Mouse (Mus musculus) left cerebral cortex, postnatal 10 days (tissue): Measurements from ENCODE around the gene Sgip1. TPM values are rescaled to one million over a fixed set of nuclear protein-coding genes. Genes with fewer than 3 reads are reported as not detected.
A peak's percentile ranks its signal among the peaks of the same experiment; 100 is the strongest.

ENCODE experiments used
- DNase-seq, 2 experiments: peaks; one replicate each; pipeline ENCODE4 v3.0.0; 2021 to 2022; ENCODE audit warnings: low spot score in 2 of 2, mixed read lengths in 1 of 2; ENCODE audit errors: extremely low spot score in 1 of 2
- intact Hi-C: fragments of 180-260 bp; cut with DNase I; formaldehyde crosslinking; loops from one replicate; pipeline ENCODE4 v1.15.1; 2025
- total RNA-seq, 2 experiments: library from RNA; stranded (reverse); gene quantifications; 2 replicates each; pipeline ENCODE4 v1.2.3; 2021

Sgip1 gene
- total RNA-seq, 2 experiments from 2014 or later = 279 to 302 TPM

DNA sequence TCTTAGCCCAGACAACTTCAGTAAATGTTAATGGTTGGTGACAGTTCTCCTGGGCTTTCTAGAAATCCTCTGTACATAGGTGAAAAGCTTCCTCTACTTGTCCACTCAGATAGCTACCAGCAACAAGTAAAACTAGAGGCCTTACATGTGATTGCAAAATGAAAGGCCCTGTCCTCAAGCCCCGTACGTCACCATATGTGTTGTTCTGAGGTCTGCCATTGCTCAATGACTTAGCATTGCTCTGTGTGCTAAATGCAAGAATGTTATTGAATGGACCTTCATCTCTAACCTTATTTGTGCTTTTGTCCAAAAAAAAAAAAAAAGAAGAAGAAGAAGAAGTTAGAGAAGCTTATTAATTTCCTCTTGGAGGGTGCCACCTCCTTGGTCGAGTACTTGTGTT lies 125.4 kb downstream of the Sgip1 start:
- no peak for DNase-seq
- intact Hi-C loops = no loop called here

GRCm38 (mm10) chr4:102871274-102871673 lies 130.2 kb downstream of the Sgip1 start:
- intact Hi-C loops = no loop called here
- DNase-seq = no peak

DNA sequence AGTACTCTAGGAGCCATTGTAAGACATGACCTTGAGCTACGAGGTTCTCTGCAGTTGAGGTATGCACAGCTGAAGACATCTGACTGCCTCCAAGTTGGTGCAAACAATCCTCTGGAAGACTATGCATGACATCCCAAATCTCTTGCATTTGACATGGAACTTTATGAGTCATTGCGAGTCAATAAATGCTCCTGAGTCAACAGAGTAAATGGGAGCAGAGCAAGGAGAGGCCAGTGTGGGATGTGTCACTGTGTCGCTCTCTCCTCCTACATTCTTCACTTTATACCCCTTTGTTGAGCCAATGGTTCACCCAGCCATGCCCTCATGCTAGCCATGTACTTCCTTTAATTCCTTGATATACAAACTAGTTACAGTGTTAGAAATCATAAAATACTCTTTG lies 142.0 kb downstream of the Sgip1 start:
- intact Hi-C loops = no loop called here
- DNase-seq = no peak

- DNase-seq = no peak
- intact Hi-C loops = no loop called here
Measured at GRCm38 (mm10) chr4:102884228-102884627, 143.1 kb downstream of the Sgip1 start.

DNA sequence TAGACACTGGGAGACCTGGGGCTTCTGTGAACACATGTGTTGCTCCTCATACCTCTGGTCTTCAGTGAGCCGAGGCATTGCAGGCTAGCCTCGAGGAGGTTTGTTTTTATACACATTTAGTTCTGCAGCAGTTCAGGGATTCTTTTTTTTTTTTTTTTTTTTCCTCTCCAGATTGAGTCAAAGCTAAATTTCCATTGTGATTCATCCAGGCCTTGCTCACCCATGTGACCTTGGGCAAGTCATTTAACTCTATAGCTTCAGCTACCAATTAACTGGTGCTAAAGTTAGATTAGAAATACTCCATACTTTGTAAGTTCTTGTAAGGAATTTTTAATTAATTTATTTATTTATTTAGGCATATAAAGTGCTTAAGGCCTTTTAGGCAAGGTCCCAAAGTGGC lies 145.4 kb downstream of the Sgip1 start:
- no peak for DNase-seq
- intact Hi-C loops = no loop called here

DNA sequence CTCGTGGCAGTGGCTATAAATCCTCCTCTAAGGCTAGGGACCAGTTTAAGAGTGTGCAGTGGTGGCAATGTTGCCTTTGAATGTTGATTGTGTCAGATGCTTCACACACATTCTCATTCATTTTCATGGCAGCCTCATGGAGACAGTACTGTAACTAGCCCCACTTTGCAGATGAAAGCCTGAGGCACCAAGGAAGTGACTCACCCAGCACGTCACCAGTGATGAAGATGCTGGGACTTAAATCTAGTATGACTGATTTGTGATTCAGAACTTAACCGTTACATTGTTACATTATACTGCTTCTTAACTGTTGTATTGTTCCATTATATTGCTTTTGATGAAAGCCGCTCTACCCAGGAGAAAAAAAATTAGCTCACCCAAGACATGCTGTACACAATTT lies 145.8 kb downstream of the Sgip1 start:
- DNase-seq = no peak
- intact Hi-C loops = no loop called here

- peak in 1 of 2 experiments; percentile 25 for DNase-seq
- intact Hi-C loops = no loop called here
Measured at GRCm38 (mm10) chr4:102887770-102888689, 146.9 kb downstream of the Sgip1 start.

DNA sequence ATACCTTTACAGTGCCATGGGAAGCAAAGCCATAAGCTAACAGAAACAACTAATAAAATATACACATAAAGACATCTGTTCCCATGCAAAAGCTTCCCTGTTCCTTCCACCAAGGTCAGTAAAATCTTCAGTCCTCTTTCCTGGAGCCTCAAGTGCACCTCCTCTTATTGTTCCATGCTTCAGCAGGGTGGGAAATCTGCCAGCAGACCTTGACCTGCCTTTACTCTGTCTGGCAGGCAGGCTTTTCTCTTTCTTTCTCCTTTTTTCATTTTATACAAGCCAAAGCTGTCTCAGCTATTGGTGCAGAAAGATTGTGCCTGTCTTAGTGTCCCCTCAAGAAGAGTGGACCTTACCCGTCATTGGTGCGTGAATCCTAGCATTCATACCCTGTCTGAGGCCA lies 154.8 kb downstream of the Sgip1 start:
- DNase-seq = no peak
- intact Hi-C loops = no loop called here

GRCm38 (mm10) chr4:102898987-102899386 lies 157.9 kb downstream of the Sgip1 start:
- intact Hi-C loops = no loop called here
- no peak for DNase-seq

DNA sequence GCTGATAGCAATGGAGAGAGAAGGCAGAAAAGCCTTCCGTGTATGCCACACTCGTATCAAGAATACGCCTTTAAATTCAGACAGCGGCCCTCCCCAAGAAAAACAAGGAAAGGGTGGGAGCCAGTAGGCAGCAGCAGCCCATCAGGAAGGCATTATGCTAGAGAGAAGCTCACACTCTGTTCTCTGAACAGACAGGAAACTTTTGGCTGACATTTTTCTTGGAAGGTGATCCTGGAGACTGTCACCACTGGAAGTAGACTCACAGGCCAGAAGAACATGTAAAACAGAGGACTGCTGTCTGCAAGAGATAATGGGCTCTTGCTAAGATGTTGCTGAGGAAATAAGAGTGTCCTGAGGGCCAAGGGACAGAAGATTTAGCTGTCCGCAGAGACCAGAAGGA lies 158.6 kb downstream of the Sgip1 start:
- intact Hi-C loops = no loop called here
- DNase-seq = no peak

DNA sequence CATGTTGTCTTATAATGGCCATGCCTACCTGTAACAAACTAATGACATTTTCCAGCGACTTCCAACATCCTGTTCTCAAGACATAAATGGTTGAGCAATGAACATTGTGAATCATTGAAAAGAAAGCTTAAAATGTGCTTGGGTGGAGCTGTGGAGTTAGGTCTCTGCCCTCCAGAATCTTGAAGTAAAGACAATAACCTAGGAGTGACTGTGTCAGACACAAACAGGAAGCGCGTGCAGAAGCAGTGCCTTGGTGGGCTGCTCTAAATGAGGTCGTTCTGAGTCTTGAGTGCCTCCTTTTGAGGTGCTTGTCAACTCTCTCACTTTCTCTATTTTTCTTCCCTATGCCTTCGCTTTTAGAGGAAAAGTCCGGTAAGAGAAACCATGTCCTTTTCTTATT lies 159.1 kb downstream of the Sgip1 start:
- intact Hi-C loops = no loop called here
- DNase-seq = no peak

- DNase-seq = no peak
- intact Hi-C loops = no loop called here
Measured at GRCm38 (mm10) chr4:102907843-102908427, 166.8 kb downstream of the Sgip1 start.

GRCm38 (mm10) chr4:102910191-102910590 lies 169.1 kb downstream of the Sgip1 start:
- no peak for DNase-seq
- intact Hi-C loops = no loop called here

GRCm38 (mm10) chr4:102913176-102913575 lies 172.1 kb downstream of the Sgip1 start:
- DNase-seq = no peak
- intact Hi-C loops = no loop called here

- DNase-seq = no peak
- intact Hi-C loops = no loop called here
Measured at GRCm38 (mm10) chr4:102913700-102914327, 172.7 kb downstream of the Sgip1 start.

GRCm38 (mm10) chr4:102918191-102918590 lies 177.1 kb downstream of the Sgip1 start:
- no peak for DNase-seq
- intact Hi-C loops = no loop called here

DNA sequence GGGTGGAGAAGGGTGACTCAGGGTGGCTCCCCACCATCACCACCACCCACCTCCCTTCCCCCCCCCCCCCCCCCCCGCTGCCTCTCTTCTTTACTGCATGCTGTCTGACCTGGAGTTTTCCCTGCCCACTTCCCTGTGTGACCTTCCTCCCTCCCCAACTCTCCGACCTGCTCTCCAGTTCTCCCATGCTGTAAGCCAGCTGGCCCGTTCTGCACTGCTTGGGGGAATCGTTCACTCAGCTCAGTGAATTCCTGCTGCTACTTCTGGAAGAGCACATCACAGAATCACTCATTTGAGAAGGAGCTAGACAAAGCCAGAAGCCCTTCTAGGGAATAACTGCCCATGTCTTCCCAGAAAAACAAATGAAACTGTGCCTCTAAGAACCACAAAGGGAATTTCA lies 188.4 kb downstream of the Sgip1 start:
- intact Hi-C loops = loop anchor here (5.0 kb wide), 1 partner anchor 167 kb away; no protein-coding TSS in a partner anchor

GRCm38 (mm10) chr4:102930679-102931078 lies 189.6 kb downstream of the Sgip1 start:
- no peak for DNase-seq
- intact Hi-C loops = no loop called here

More for the DNA sequence above, 188.4 kb downstream of the Sgip1 start:
- DNase-seq = no peak

DNA sequence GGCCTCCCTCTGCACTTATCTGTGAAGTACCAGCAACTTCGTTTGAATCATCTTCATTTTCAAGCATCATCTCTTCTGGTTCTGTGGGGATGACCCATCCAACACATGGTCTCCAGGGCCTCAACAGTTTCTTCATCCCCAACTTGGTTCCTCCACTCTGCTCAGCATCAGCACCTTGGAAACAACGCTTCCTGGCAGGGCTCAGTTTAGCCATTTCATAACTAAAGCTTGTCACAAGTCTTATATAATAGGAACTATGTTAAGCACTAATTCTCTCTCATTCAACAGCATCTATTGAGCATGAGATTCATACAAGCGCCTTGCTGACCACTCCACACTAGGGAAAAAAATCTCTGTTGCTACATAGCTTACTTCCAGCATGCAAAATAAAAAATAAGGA lies 199.2 kb downstream of the Sgip1 start:
- DNase-seq = no peak
- intact Hi-C loops = no loop called here

DNA sequence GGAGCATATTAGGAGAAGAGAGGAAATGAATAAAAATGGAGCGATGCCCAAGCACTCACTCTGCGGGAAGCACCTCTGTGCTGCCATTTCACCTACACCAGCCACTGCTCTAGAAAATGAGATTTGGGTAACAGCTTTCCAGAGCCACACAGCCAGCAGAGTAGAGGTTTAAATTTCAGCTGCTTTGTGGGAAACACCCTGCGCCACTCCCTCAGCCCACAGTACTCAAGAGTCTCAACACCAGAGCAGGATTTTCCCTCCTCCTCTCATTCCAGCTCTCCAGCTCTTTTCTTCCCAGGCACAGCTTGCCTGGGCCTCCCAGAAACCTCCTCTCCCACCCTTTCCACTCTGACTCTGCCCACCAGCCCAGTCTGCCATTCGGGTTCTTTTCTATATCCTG lies 199.6 kb downstream of the Sgip1 start:
- intact Hi-C loops = no loop called here
- DNase-seq = no peak
